Mouse (Mus musculus) adrenal gland, adult 10 weeks (tissue): ENCODE measurements around the gene Usp30. TPM values are rescaled to one million over a fixed set of nuclear protein-coding genes. Genes with fewer than 3 reads are reported as not detected.

ENCODE experiments used
- polyA plus RNA-seq: library from polyadenylated mRNA; stranded (reverse); fragments of 350-450 nt; fragmentation: Illumina TruSeq; extraction: RNeasy Lipid Tissue Mini Kit (QIAGEN cat#74804); gene quantifications from one replicate; pipeline ENCODE4 v1.2.3, GENCODE M21; 2014; ENCODE audit warnings: low read depth, low replicate concordance

Usp30 gene
- polyA plus RNA-seq, result 4.2 TPM

DNA sequence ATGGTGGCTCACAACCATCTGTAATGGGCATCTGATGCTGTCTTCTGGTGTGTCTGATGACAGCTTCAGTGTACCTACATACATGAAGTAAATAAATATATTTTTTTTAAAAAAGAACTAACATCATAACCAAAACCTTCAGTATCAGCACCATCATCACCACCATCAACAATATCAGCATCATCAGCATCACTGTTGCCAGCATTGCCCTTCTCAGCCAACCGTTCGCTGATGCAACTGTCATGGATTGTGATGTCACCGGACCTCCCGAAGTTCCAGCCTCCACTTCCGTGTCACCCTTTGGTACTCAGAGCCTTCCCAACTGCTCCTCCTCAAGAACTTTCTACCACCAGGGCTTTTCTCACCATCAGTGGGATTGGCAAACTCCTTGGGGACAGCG lies at the start of gene Usp30:
TSS of gene Usp30 (plus strand) at position 301 of the 400 bp plus-strand sequence.

DNA sequence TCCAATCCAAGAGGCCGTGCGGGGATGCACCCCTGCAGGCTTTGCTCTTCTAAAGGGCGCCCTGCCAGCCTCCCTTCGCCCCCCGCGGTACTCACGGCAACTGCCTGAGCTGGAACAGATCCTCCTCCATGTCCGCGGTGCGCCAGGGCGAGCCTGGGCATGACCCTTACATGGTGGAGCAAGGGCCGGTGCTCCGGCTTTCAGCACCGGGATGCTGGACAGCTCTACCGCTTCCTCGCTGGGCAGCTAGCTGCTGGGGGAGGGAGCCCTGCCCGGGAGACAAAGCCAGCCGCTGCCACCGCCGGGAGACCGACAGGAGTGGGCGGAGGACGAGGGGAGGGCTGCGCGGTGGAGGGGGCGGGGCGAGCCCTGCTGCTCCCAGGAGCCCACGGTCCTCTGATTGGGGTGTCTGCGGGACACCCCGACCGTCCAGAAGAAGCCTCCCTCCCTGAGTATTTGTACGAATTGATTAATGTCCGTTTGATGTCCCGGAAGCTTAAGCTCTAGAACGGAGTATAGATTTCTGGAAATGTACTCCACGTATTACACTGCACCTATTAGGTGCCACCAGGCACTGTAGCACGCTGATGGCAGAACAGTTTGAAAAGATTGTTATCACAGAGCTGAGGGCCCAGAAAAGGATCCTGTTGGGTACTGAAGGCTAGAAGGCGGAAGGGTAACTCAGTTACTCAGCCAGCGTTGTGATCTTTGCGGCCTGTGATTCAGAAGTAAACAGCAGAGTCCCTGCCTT lies 26.0 kb downstream of the Usp30 start, which contains the start of gene Svop:
TSS of gene Svop (minus strand) at position 514 of the 751 bp plus-strand sequence.

DNA sequence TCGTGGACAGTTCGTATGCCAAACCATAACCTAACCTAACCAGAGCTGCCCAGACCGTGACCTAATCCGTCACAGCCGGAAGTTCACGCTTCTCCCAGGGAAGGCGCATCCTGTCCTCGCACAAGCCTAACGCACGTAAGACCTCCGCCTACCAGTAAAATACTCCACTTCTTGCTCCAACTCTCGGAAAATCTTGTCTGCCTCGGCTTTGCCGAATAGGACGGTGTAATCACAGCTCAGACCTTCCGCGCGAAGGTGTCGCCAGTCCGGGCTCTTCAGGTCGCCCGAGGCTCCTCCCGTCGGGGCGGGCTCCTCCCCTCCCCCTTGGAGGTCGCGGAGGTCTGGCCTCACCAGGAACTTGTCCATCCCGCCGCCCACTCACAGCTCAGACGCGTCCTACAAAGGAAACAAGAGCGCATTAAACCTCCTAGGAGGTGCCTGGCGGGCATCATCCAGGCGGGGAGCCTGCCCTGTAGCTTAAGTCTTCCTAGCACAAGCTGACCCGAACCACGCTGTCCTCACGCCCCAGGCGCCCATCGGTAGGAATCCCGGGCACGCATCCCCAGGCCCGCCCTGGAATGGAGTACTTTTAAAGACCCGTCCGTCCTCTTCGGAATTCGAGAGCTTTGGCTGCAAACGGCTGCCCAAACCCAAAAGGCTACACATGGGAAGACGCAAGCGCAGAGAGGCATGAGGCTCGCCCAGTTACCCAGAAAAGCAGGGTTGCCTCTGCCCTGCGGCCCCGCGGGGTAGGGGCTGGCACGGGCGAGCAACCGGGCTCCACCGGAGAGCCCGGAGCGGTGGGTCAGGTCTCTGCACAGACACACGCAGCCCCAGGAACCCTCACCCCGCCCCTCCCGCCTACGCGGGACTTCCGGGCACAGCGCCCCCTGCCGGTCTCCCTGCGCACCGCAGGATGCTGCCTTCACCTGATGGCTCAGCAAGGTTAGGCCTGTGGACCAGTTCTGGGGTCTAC lies 62.4 kb downstream of the Usp30 start, which contains the start of gene Alkbh2:
TSS of gene Alkbh2 (minus strand) at position 845 of the 976 bp plus-strand sequence.

DNA sequence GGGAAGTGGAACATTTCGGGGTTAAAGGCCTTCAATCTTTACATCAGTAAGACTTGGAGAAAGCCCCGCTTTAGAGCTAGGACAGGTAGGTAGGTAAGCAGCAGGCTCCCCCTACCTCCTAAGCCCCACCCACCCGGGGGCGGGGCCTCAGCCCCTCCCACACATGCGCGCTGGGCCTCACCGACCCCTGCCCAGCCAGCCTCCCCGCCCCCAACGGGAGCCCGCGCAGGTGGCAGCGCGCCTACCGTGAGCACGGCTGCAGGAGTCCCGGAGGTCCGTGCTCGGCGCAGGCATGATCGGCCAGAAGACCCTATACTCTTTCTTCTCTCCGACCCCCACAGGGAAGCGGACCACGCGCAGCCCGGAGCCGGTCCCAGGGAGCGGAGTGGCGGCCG lies 64.9 kb downstream of the Usp30 start, which contains the start of gene Ung:
TSS of gene Ung (plus strand) at position 176 of the 395 bp plus-strand sequence.

DNA sequence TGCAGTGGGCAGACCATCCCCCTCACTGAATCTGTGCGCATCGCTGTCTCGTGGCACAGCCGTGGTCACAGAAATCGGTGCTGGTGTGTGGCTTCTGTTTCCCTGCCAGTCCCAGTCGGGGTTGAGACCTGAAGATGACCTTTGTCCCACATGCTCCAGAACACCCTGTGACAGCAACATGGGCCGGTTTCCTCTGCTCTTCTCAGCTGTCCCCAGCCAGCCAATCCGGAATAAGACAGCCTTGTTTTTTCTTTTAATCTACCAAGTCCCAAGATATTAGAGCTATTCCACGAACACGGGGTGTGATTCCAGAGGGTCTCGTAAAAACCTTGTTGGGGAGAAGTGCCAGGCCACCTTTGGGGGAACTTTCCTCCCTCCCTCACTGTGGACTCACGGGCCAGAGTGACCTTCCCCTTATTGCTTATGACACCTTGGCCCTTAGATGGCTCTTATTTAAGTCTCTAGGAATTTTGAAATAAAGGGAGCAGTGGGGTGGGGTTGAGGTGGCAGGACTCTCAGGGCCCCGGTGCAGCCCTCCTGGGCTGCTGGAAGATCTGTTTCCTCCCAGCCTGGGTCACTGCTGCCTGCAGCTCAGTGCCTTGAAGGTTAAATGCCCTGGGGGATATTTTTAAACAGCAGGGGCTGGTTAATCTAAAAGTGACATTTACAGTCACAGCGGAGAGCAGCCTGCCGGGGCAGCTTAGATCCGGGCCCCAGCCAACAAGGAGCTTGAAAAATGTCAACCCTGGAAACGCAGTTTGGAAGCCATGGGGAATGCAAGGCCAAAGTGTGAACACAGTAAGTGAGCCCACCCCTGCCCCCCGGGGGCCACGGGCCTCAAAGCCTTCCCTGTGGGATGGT lies 81.0 kb downstream of the Usp30 start, which contains the start of gene Acacb:
TSS of gene Acacb (plus strand) at position 508 of the 861 bp plus-strand sequence.

Other genes starting within 250 kb of the Usp30 start
- not detected for gene Selplg, start 232.8 kb upstream of the Usp30 start, polyA plus RNA-seq
- gene Coro1c, start 156.7 kb upstream of the Usp30 start, polyA plus RNA-seq, result 15.9 TPM
- gene Ssh1, start 71.6 kb upstream of the Usp30 start, polyA plus RNA-seq, result 1.6 TPM
- not detected for gene Dao, start 61.8 kb upstream of the Usp30 start, polyA plus RNA-seq
- not detected for gene Svop, start 26.1 kb downstream of the Usp30 start, polyA plus RNA-seq
- gene Alkbh2, start 62.8 kb downstream of the Usp30 start, polyA plus RNA-seq, result not detected
- gene Ung, start 64.9 kb downstream of the Usp30 start, polyA plus RNA-seq, result 0.41 TPM
- gene Acacb, start 81.1 kb downstream of the Usp30 start, polyA plus RNA-seq, result 6.4 TPM
- not detected for gene Foxn4, start 208.3 kb downstream of the Usp30 start, polyA plus RNA-seq
- gene Myo1h, start 223.7 kb downstream of the Usp30 start, polyA plus RNA-seq, result not detected